Mouse (Mus musculus): Measurements from ENCODE around the gene Nbeal1. TPM values are rescaled to one million over a fixed set of nuclear protein-coding genes. Genes with fewer than 3 reads are reported as not detected.
"Not testable (repeated sequence)": the region's sequence is repeated elsewhere in the genome, so short reads cannot be mapped to it uniquely, and the experiment has no call there.

The Nbeal1 gene
- 9.1 TPM in 2 replicates for polyA plus RNA-seq (2012; ENCODE audit: insufficient read depth, insufficient read length, missing spikeins)

GRCm38 (mm10) chr1:60179932-60180783 is at the start of gene Nbeal1:
Gene Nbeal1, plus strand, starts transcription at chr1:60180599.
- TF ChIP-seq CTCF (IDR thresholded peaks at IDR 0.05; ENCODE audit: low read depth, low read length): no peak
- no peak for TF ChIP-seq POLR2A (IDR thresholded peaks at IDR 0.05; ENCODE audit: borderline replicate concordance, low read depth, low read length)
- Histone ChIP-seq H3K4me3 (ENCODE audit: insufficient read depth, low read length) (peak within 1 kb of the TSS; percentile 97), H3K27ac (ENCODE audit: insufficient read depth, low read depth, low read length) (peak within 1 kb of the TSS; percentile 53), H3K4me1 (ENCODE audit: control insufficient read depth, insufficient read depth, low read length) (peaks cover 5% of the 10 kb centered on the region)

- TF ChIP-seq CTCF (IDR thresholded peaks at IDR 0.05; ENCODE audit: low read depth, low read length): no peak
- no peak for TF ChIP-seq POLR2A (IDR thresholded peaks at IDR 0.05; ENCODE audit: borderline replicate concordance, low read depth, low read length)
- no peak overlapping the region for H3K4me3 ChIP-seq (ENCODE audit: insufficient read depth, low read length)
- peaks cover 2% of the 10 kb centered on the region; the same call in 1 of the 2 replicates for H3K4me1 ChIP-seq (ENCODE audit: control insufficient read depth, insufficient read depth, low read length)
- H3K27ac ChIP-seq (ENCODE audit: insufficient read depth, low read depth, low read length): no peak overlapping the region
Measured at GRCm38 (mm10) chr1:60137346-60137745, 43.1 kb upstream of the Nbeal1 start.

- H3K27ac ChIP-seq (ENCODE audit: insufficient read depth, low read depth, low read length): no peak overlapping the region
- no peaks in the 10 kb centered on the region for H3K4me1 ChIP-seq (ENCODE audit: control insufficient read depth, insufficient read depth, low read length)
- TF ChIP-seq CTCF (IDR thresholded peaks at IDR 0.05; ENCODE audit: low read depth, low read length) (no peak), POLR2A (IDR thresholded peaks at IDR 0.05; ENCODE audit: borderline replicate concordance, low read depth, low read length) (no peak)
- H3K4me3 ChIP-seq (ENCODE audit: insufficient read depth, low read length): no peak overlapping the region
Measured at GRCm38 (mm10) chr1:60152700-60153099, 27.7 kb upstream of the Nbeal1 start.

GRCm38 (mm10) chr1:60156651-60157050 is 23.7 kb upstream of the Nbeal1 start:
- Histone ChIP-seq H3K27ac (ENCODE audit: insufficient read depth, low read depth, low read length) (no peak overlapping the region), H3K4me1 (ENCODE audit: control insufficient read depth, insufficient read depth, low read length) (no peaks in the 10 kb centered on the region), H3K4me3 (ENCODE audit: insufficient read depth, low read length) (no peak overlapping the region)
- no peak for TF ChIP-seq POLR2A (IDR thresholded peaks at IDR 0.05; ENCODE audit: borderline replicate concordance, low read depth, low read length)
- no peak for TF ChIP-seq CTCF (IDR thresholded peaks at IDR 0.05; ENCODE audit: low read depth, low read length)

DNA sequence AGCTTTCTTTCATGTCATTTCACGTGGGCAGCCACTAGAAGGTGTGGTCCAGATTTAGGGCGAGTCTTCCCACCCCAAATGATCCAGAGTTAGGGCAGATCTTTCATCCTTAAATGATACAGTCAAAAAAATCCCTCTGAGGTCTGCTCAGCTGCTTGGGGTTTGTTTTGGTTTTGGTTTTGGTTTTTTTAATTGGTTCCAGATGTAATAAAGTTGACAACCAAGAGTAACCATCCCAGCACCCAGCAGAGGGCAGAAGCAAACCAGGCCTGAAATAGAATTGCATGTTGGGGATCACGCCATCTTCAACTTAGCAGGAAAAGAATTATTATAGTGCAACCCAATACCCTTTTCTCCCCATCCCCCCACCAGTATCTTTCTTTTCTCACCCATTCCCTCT is 22.0 kb upstream of the Nbeal1 start:
- H3K27ac ChIP-seq (ENCODE audit: insufficient read depth, low read depth, low read length): no peak overlapping the region
- peak overlapping the region; percentile 23; the same call in 1 of the 2 replicates for H3K4me3 ChIP-seq (ENCODE audit: insufficient read depth, low read length)

DNA sequence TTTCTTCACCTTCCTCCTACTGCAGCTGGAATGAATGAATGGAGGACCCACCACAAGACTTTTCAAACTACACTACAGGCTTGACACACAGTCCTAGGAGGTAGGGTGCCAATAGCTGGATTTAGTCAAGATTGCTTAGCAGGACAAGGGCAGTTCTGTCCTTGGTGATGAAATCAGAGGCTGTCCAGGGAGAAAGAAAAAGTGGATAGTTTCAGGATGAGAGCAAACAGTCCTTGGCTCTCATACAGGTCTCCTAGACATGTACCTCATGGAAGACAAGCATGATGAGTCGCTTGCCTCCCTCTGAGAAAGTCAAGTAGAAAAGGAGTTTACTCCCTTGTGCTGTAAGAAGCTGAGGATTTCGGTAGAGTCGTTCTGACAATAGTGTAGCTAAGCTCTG is 16.7 kb upstream of the Nbeal1 start:
- no peaks in the 10 kb centered on the region for H3K4me1 ChIP-seq (ENCODE audit: control insufficient read depth, insufficient read depth, low read length)
- no peak overlapping the region for H3K27ac ChIP-seq (ENCODE audit: insufficient read depth, low read depth, low read length)
- TF ChIP-seq CTCF (IDR thresholded peaks at IDR 0.05; ENCODE audit: low read depth, low read length) (no peak), POLR2A (IDR thresholded peaks at IDR 0.05; ENCODE audit: borderline replicate concordance, low read depth, low read length) (no peak)
- no peak overlapping the region for H3K4me3 ChIP-seq (ENCODE audit: insufficient read depth, low read length)

More for the DNA sequence above, 22.0 kb upstream of the Nbeal1 start:
- H3K4me1 ChIP-seq (ENCODE audit: control insufficient read depth, insufficient read depth, low read length): no peaks in the 10 kb centered on the region
- TF ChIP-seq POLR2A (IDR thresholded peaks at IDR 0.05; ENCODE audit: borderline replicate concordance, low read depth, low read length) (no peak), CTCF (IDR thresholded peaks at IDR 0.05; ENCODE audit: low read depth, low read length) (no peak)

DNA sequence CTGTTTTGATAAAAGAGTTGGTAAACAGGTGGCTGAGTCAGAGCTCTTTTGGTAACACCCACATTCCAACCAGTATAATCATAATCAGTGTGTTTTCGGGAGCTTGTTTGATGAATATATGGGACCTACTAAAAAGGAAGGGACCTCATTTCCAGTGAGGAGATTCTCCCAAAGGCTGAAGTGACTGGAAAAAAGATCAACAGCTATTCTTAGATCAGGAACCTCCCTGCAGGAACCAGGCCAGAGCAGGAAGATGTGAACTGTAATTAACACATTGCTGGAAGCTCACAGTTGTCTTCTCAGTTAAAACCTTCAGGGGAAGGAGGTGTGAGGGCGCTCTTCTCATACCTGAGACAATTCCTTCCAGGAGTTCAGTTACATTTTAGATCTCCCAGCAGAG is 10.8 kb upstream of the Nbeal1 start:
- TF ChIP-seq CTCF (IDR thresholded peaks at IDR 0.05; ENCODE audit: low read depth, low read length) (no peak), POLR2A (IDR thresholded peaks at IDR 0.05; ENCODE audit: borderline replicate concordance, low read depth, low read length) (no peak)
- Histone ChIP-seq H3K27ac (ENCODE audit: insufficient read depth, low read depth, low read length) (no peak overlapping the region), H3K4me3 (ENCODE audit: insufficient read depth, low read length) (no peak overlapping the region), H3K4me1 (ENCODE audit: control insufficient read depth, insufficient read depth, low read length) (peaks cover 11% of the 10 kb centered on the region)

GRCm38 (mm10) chr1:60170251-60170650 is 10.1 kb upstream of the Nbeal1 start:
- no peak overlapping the region for H3K4me3 ChIP-seq (ENCODE audit: insufficient read depth, low read length)
- TF ChIP-seq POLR2A (IDR thresholded peaks at IDR 0.05; ENCODE audit: borderline replicate concordance, low read depth, low read length) (no peak), CTCF (IDR thresholded peaks at IDR 0.05; ENCODE audit: low read depth, low read length) (no peak)
- H3K4me1 ChIP-seq (ENCODE audit: control insufficient read depth, insufficient read depth, low read length): peaks cover 13% of the 10 kb centered on the region
- no peak overlapping the region for H3K27ac ChIP-seq (ENCODE audit: insufficient read depth, low read depth, low read length)

GRCm38 (mm10) chr1:60173119-60173518 is 7.3 kb upstream of the Nbeal1 start:
- H3K27ac ChIP-seq (ENCODE audit: insufficient read depth, low read depth, low read length): no peak overlapping the region
- peaks cover 13% of the 10 kb centered on the region for H3K4me1 ChIP-seq (ENCODE audit: control insufficient read depth, insufficient read depth, low read length)
- no peak overlapping the region for H3K4me3 ChIP-seq (ENCODE audit: insufficient read depth, low read length)
- TF ChIP-seq POLR2A (IDR thresholded peaks at IDR 0.05; ENCODE audit: borderline replicate concordance, low read depth, low read length) (no peak), CTCF (IDR thresholded peaks at IDR 0.05; ENCODE audit: low read depth, low read length) (no peak)

- H3K27ac ChIP-seq (ENCODE audit: insufficient read depth, low read depth, low read length); H3K4me3 ChIP-seq (ENCODE audit: insufficient read depth, low read length): not testable (repeated sequence)
- peaks cover 16% of the 10 kb centered on the region for H3K4me1 ChIP-seq (ENCODE audit: control insufficient read depth, insufficient read depth, low read length)
Measured at GRCm38 (mm10) chr1:60177814-60178213, 2.6 kb upstream of the Nbeal1 start.
